Mouse (Mus musculus): ENCODE measurements around the gene Dhx57.
"Not testable (repeated sequence)": the region's sequence is repeated elsewhere in the genome, so short reads cannot be mapped to it uniquely, and the experiment has no call there.

Gene Dhx57

GRCm38 (mm10) chr17:80290074-80290657 lies at the start of gene Dhx57, which contains the start of gene Morn2:
Gene Dhx57, minus strand, starts transcription at chr17:80290476.
Gene Morn2, plus strand, starts transcription at chr17:80290203.
- peak; percentile 98 for DNase-seq (ENCODE audit: low spot score)

GRCm38 (mm10) chr17:80332386-80332785 lies 42.1 kb upstream of the Dhx57 start:
- DNase-seq (ENCODE audit: low spot score) = peak; percentile 27

GRCm38 (mm10) chr17:80326431-80326830 lies 36.2 kb upstream of the Dhx57 start:
- no peak for DNase-seq (ENCODE audit: low spot score)

GRCm38 (mm10) chr17:80325456-80325855 lies 35.2 kb upstream of the Dhx57 start:
- no peak for DNase-seq (ENCODE audit: low spot score)

GRCm38 (mm10) chr17:80324521-80324920 lies 34.2 kb upstream of the Dhx57 start:
- DNase-seq (ENCODE audit: low spot score) = no peak

- DNase-seq (ENCODE audit: low spot score) = no peak
Measured at GRCm38 (mm10) chr17:80323658-80324057, 33.4 kb upstream of the Dhx57 start.

GRCm38 (mm10) chr17:80323015-80323414 lies 32.7 kb upstream of the Dhx57 start:
- no peak for DNase-seq (ENCODE audit: low spot score)

- DNase-seq (ENCODE audit: low spot score) = no peak
Measured at GRCm38 (mm10) chr17:80322228-80322627, 32.0 kb upstream of the Dhx57 start.

- no peak for DNase-seq (ENCODE audit: low spot score)
Measured at GRCm38 (mm10) chr17:80312405-80312804, 22.1 kb upstream of the Dhx57 start.

GRCm38 (mm10) chr17:80311761-80312160 lies 21.5 kb upstream of the Dhx57 start:
- peak; percentile 15 for DNase-seq (ENCODE audit: low spot score)

- no peak for DNase-seq (ENCODE audit: low spot score)
Measured at GRCm38 (mm10) chr17:80307251-80307650, 17.0 kb upstream of the Dhx57 start, which contains the start of gene Arhgef33. Gene Arhgef33, plus strand, starts transcription at chr17:80307407.

- DNase-seq (ENCODE audit: low spot score) = no peak
Measured at GRCm38 (mm10) chr17:80298844-80299243, 8.6 kb upstream of the Dhx57 start.

- no peak for DNase-seq (ENCODE audit: low spot score)
Measured at GRCm38 (mm10) chr17:80295258-80295657, 5.0 kb upstream of the Dhx57 start.

- DNase-seq (ENCODE audit: low spot score) = peak; percentile 81
Measured at GRCm38 (mm10) chr17:80291148-80291547, 872 bp upstream of the Dhx57 start.

GRCm38 (mm10) chr17:80289280-80290073 lies 799 bp downstream of the Dhx57 start:
- DNase-seq (ENCODE audit: low spot score) = peak; percentile 36

GRCm38 (mm10) chr17:80288012-80288411 lies 2.3 kb downstream of the Dhx57 start:
- DNase-seq (ENCODE audit: low spot score) = no peak

- DNase-seq (ENCODE audit: low spot score) = no peak
Measured at GRCm38 (mm10) chr17:80284446-80284845, 5.8 kb downstream of the Dhx57 start.

GRCm38 (mm10) chr17:80279340-80280070 lies 10.8 kb downstream of the Dhx57 start:
- DNase-seq (ENCODE audit: low spot score) = no peak

- no peak for DNase-seq (ENCODE audit: low spot score)
Measured at GRCm38 (mm10) chr17:80278255-80278654, 12.0 kb downstream of the Dhx57 start.

- not testable (repeated sequence) for DNase-seq (ENCODE audit: low spot score)
Measured at GRCm38 (mm10) chr17:80270622-80271021, 19.7 kb downstream of the Dhx57 start.

- no peak for DNase-seq (ENCODE audit: low spot score)
Measured at GRCm38 (mm10) chr17:80268151-80268550, 22.1 kb downstream of the Dhx57 start.

GRCm38 (mm10) chr17:80267065-80267464 lies 23.2 kb downstream of the Dhx57 start:
- no peak for DNase-seq (ENCODE audit: low spot score)

- peak; percentile 89 for DNase-seq (ENCODE audit: low spot score)
Measured at GRCm38 (mm10) chr17:80255208-80255607, 35.1 kb downstream of the Dhx57 start.

Data from MN1 (cell line).